Mouse (Mus musculus): Measurements from ENCODE around the gene Capza2. TPM values are rescaled to one million over a fixed set of nuclear protein-coding genes. Genes with fewer than 3 reads are reported as not detected.

The Capza2 gene
- polyA plus RNA-seq, 1 experiment, result 8.8 TPM

GRCm38 (mm10) chr6:17642739-17643138 is 6.7 kb downstream of the Capza2 start:
- H3K36me3 ChIP-seq (ENCODE audit: control insufficient read depth, insufficient read depth, low read length), result no peaks in the 10 kb centered on the region
- no peaks in the 10 kb centered on the region; the same call in none of the 2 replicates for H3K4me1 ChIP-seq (ENCODE audit: control insufficient read depth, insufficient read depth, low read length)
- no peak overlapping the region for H3K4me3 ChIP-seq (ENCODE audit: control insufficient read depth, low read depth, low read length)
- H3K27ac ChIP-seq (ENCODE audit: control insufficient read depth, insufficient read depth, low read depth, low read length), result no peak overlapping the region
- H3K27me3 ChIP-seq (ENCODE audit: control insufficient read depth, insufficient read depth, low read length), result no peaks in the 10 kb centered on the region
- TF ChIP-seq POLR2A (IDR thresholded peaks at IDR 0.05; ENCODE audit: control insufficient read depth, low read depth, low read length) (no peak), CTCF (IDR thresholded peaks at IDR 0.05; ENCODE audit: control insufficient read depth, insufficient read depth, insufficient replicate concordance, low read depth, low read length) (no peak)

- no peaks in the 10 kb centered on the region for H3K27me3 ChIP-seq (ENCODE audit: control insufficient read depth, insufficient read depth, low read length)
- no peaks in the 10 kb centered on the region for H3K36me3 ChIP-seq (ENCODE audit: control insufficient read depth, insufficient read depth, low read length)
- no peak for TF ChIP-seq POLR2A (IDR thresholded peaks at IDR 0.05; ENCODE audit: control insufficient read depth, low read depth, low read length)
- H3K4me3 ChIP-seq (ENCODE audit: control insufficient read depth, low read depth, low read length), result no peak overlapping the region
- no peaks in the 10 kb centered on the region for H3K4me1 ChIP-seq (ENCODE audit: control insufficient read depth, insufficient read depth, low read length)
- no peak overlapping the region for H3K27ac ChIP-seq (ENCODE audit: control insufficient read depth, insufficient read depth, low read depth, low read length)
These were observed 10.1 kb downstream of the Capza2 start for GRCm38 (mm10) chr6:17646107-17646506.

- H3K27me3 ChIP-seq (ENCODE audit: control insufficient read depth, insufficient read depth, low read length), result no peaks in the 10 kb centered on the region
- H3K36me3 ChIP-seq (ENCODE audit: control insufficient read depth, insufficient read depth, low read length), result no peaks in the 10 kb centered on the region
- no peak overlapping the region for H3K4me3 ChIP-seq (ENCODE audit: control insufficient read depth, low read depth, low read length)
- H3K27ac ChIP-seq (ENCODE audit: control insufficient read depth, insufficient read depth, low read depth, low read length), result no peak overlapping the region
- H3K4me1 ChIP-seq (ENCODE audit: control insufficient read depth, insufficient read depth, low read length), result no peaks in the 10 kb centered on the region
- TF ChIP-seq POLR2A (IDR thresholded peaks at IDR 0.05; ENCODE audit: control insufficient read depth, low read depth, low read length) (no peak), CTCF (IDR thresholded peaks at IDR 0.05; ENCODE audit: control insufficient read depth, insufficient read depth, insufficient replicate concordance, low read depth, low read length) (no peak)
These were observed 16.1 kb downstream of the Capza2 start for GRCm38 (mm10) chr6:17652132-17652531.

GRCm38 (mm10) chr6:17655080-17655479 is 19.0 kb downstream of the Capza2 start:
- H3K27ac ChIP-seq (ENCODE audit: control insufficient read depth, insufficient read depth, low read depth, low read length), result no peak overlapping the region
- no peaks in the 10 kb centered on the region for H3K27me3 ChIP-seq (ENCODE audit: control insufficient read depth, insufficient read depth, low read length)
- TF ChIP-seq POLR2A (IDR thresholded peaks at IDR 0.05; ENCODE audit: control insufficient read depth, low read depth, low read length), result no peak
- TF ChIP-seq CTCF (IDR thresholded peaks at IDR 0.05; ENCODE audit: control insufficient read depth, insufficient read depth, insufficient replicate concordance, low read depth, low read length), result no peak
- no peak overlapping the region for H3K4me3 ChIP-seq (ENCODE audit: control insufficient read depth, low read depth, low read length)
- H3K36me3 ChIP-seq (ENCODE audit: control insufficient read depth, insufficient read depth, low read length), result no peaks in the 10 kb centered on the region
- no peaks in the 10 kb centered on the region for H3K4me1 ChIP-seq (ENCODE audit: control insufficient read depth, insufficient read depth, low read length)

GRCm38 (mm10) chr6:17657308-17657707 is 21.3 kb downstream of the Capza2 start:
- no peaks in the 10 kb centered on the region for H3K27me3 ChIP-seq (ENCODE audit: control insufficient read depth, insufficient read depth, low read length)
- no peaks in the 10 kb centered on the region for H3K36me3 ChIP-seq (ENCODE audit: control insufficient read depth, insufficient read depth, low read length)
- no peak overlapping the region for H3K4me3 ChIP-seq (ENCODE audit: control insufficient read depth, low read depth, low read length)
- no peaks in the 10 kb centered on the region for H3K4me1 ChIP-seq (ENCODE audit: control insufficient read depth, insufficient read depth, low read length)
- no peak overlapping the region for H3K27ac ChIP-seq (ENCODE audit: control insufficient read depth, insufficient read depth, low read depth, low read length)
- TF ChIP-seq POLR2A (IDR thresholded peaks at IDR 0.05; ENCODE audit: control insufficient read depth, low read depth, low read length), result no peak
- no peak for TF ChIP-seq CTCF (IDR thresholded peaks at IDR 0.05; ENCODE audit: control insufficient read depth, insufficient read depth, insufficient replicate concordance, low read depth, low read length)

- H3K4me3 ChIP-seq (ENCODE audit: control insufficient read depth, low read depth, low read length), result no peak overlapping the region
- no peak overlapping the region for H3K27ac ChIP-seq (ENCODE audit: control insufficient read depth, insufficient read depth, low read depth, low read length)
- H3K27me3 ChIP-seq (ENCODE audit: control insufficient read depth, insufficient read depth, low read length), result no peaks in the 10 kb centered on the region
- no peaks in the 10 kb centered on the region; the same call in 1 of the 2 replicates for H3K36me3 ChIP-seq (ENCODE audit: control insufficient read depth, insufficient read depth, low read length)
- no peaks in the 10 kb centered on the region for H3K4me1 ChIP-seq (ENCODE audit: control insufficient read depth, insufficient read depth, low read length)
- no peak for TF ChIP-seq POLR2A (IDR thresholded peaks at IDR 0.05; ENCODE audit: control insufficient read depth, low read depth, low read length)
- no peak for TF ChIP-seq CTCF (IDR thresholded peaks at IDR 0.05; ENCODE audit: control insufficient read depth, insufficient read depth, insufficient replicate concordance, low read depth, low read length)
These were observed 29.3 kb downstream of the Capza2 start for GRCm38 (mm10) chr6:17665348-17665747.

- H3K27ac ChIP-seq (ENCODE audit: control insufficient read depth, insufficient read depth, low read depth, low read length), result no peak overlapping the region
- H3K4me3 ChIP-seq (ENCODE audit: control insufficient read depth, low read depth, low read length), result no peak overlapping the region
- H3K4me1 ChIP-seq (ENCODE audit: control insufficient read depth, insufficient read depth, low read length), result no peaks in the 10 kb centered on the region
- no peak for TF ChIP-seq CTCF (IDR thresholded peaks at IDR 0.05; ENCODE audit: control insufficient read depth, insufficient read depth, insufficient replicate concordance, low read depth, low read length)
- no peak for TF ChIP-seq POLR2A (IDR thresholded peaks at IDR 0.05; ENCODE audit: control insufficient read depth, low read depth, low read length)
- no peaks in the 10 kb centered on the region; the same call in 1 of the 2 replicates for H3K36me3 ChIP-seq (ENCODE audit: control insufficient read depth, insufficient read depth, low read length)
- H3K27me3 ChIP-seq (ENCODE audit: control insufficient read depth, insufficient read depth, low read length), result no peaks in the 10 kb centered on the region
These were observed 30.0 kb downstream of the Capza2 start for GRCm38 (mm10) chr6:17666024-17666423.

GRCm38 (mm10) chr6:17667813-17668212 is 31.8 kb downstream of the Capza2 start:
- H3K36me3 ChIP-seq (ENCODE audit: control insufficient read depth, insufficient read depth, low read length), result no peaks in the 10 kb centered on the region; the same call in 1 of the 2 replicates
- no peak for TF ChIP-seq CTCF (IDR thresholded peaks at IDR 0.05; ENCODE audit: control insufficient read depth, insufficient read depth, insufficient replicate concordance, low read depth, low read length)
- no peak for TF ChIP-seq POLR2A (IDR thresholded peaks at IDR 0.05; ENCODE audit: control insufficient read depth, low read depth, low read length)
- H3K27ac ChIP-seq (ENCODE audit: control insufficient read depth, insufficient read depth, low read depth, low read length), result no peak overlapping the region
- H3K27me3 ChIP-seq (ENCODE audit: control insufficient read depth, insufficient read depth, low read length), result no peaks in the 10 kb centered on the region
- no peaks in the 10 kb centered on the region for H3K4me1 ChIP-seq (ENCODE audit: control insufficient read depth, insufficient read depth, low read length)
- H3K4me3 ChIP-seq (ENCODE audit: control insufficient read depth, low read depth, low read length), result no peak overlapping the region

Measured in testis, adult 2 months (tissue).